Mouse (Mus musculus) myocyte (in vitro differentiated cells): ENCODE results near the gene Cacna1a.

Source experiments
- E2F4 ChIP-seq: IDR thresholded peaks from one replicate; pipeline ENCODE4 v1.6.1; 2011; ENCODE audit warnings: mild to moderate bottlenecking, control low read depth, moderate library complexity; ENCODE audit not compliant: insufficient read depth
- MAX ChIP-seq: IDR thresholded peaks from one replicate; pipeline ENCODE4 v1.6.1; 2011; ENCODE audit warnings: low read depth, mild to moderate bottlenecking, control low read depth
- MYOD1 ChIP-seq, 3 experiments: IDR thresholded peaks; one replicate each; pipeline ENCODE4 v1.6.1; 2011; ENCODE audit warnings: control low read depth in 2 of 3, low read depth in 2 of 3, mild to moderate bottlenecking in 2 of 3, moderate library complexity in 1 of 3; ENCODE audit not compliant: insufficient read length in 2 of 3, control insufficient read depth in 1 of 3
- MYOG ChIP-seq, 3 experiments: IDR thresholded peaks; one replicate each; pipeline ENCODE4 v1.6.1; 2011; ENCODE audit warnings: control low read depth in 2 of 3, low read depth in 2 of 3, mild to moderate bottlenecking in 2 of 3; ENCODE audit not compliant: insufficient read length in 2 of 3, control insufficient read depth in 1 of 3, insufficient read depth in 1 of 3
- POLR2A ChIP-seq: IDR thresholded peaks from one replicate; pipeline ENCODE4 v1.6.1; 2011; ENCODE audit warnings: low read depth, mild to moderate bottlenecking, control low read depth, moderate library complexity; ENCODE audit not compliant: insufficient read length
- REST ChIP-seq: IDR thresholded peaks from one replicate; pipeline ENCODE4 v1.6.1; 2011; ENCODE audit warnings: mild to moderate bottlenecking, control low read depth, moderate library complexity; ENCODE audit not compliant: insufficient read depth, insufficient read length
- TCF12 ChIP-seq: IDR thresholded peaks from one replicate; pipeline ENCODE4 v1.6.1; 2011; ENCODE audit warnings: mild to moderate bottlenecking, control low read depth; ENCODE audit not compliant: poor library complexity, insufficient read depth, severe bottlenecking
- USF1 ChIP-seq: IDR thresholded peaks from one replicate; pipeline ENCODE4 v1.6.1; 2011; ENCODE audit warnings: low read depth, mild to moderate bottlenecking, control low read depth, moderate library complexity

- TF ChIP-seq POLR2A (no peak), USF1 (no peak), MAX (peak; percentile 44), E2F4 (no peak), MYOG (IDR thresholded peaks at IDR 0.05; ENCODE audit: control insufficient read depth in 1 of 3, insufficient read depth in 1 of 3, insufficient read length in 2 of 3, low read depth in 2 of 3) (no peak), TCF12 (no peak), MYOD1 (IDR thresholded peaks at IDR 0.05; ENCODE audit: control insufficient read depth in 1 of 3, insufficient read length in 2 of 3, low read depth in 2 of 3) (no peak), REST (peak; percentile 96)
Observed at GRCm38 (mm10) chr8:84454532-84454931, 66.3 kb downstream of the Cacna1a start.
